Mouse (Mus musculus) heart, embryonic 13.5 days (tissue): ENCODE results near the gene Ank3. TPM values are rescaled to one million over a fixed set of nuclear protein-coding genes. Genes with fewer than 3 reads are reported as not detected.

Source experiments
- ATAC-seq: fragments of 200-750 bp; cut with Nextera tagmentation; 2 replicates; pipeline ENCODE4 v1.8.0; 2017; ENCODE audit warnings: moderate TSS enrichment; ENCODE audit not compliant: insufficient number of reproducible peaks, low FRiP score, low TSS enrichment; ENCODE audit errors: extremely low read depth
- H3K27ac ChIP-seq: fragments of 300-500 bp; sonication (generic); replicated peaks from 2 replicates; pipeline ENCODE4 v1.5.1; 2015; ENCODE audit warnings: moderate library complexity, mild to moderate bottlenecking, inconsistent platforms
- H3K27me3 ChIP-seq: fragments of 300-500 bp; sonication (generic); replicated peaks from 2 replicates; pipeline ENCODE4 v1.6.1; 2015; ENCODE audit warnings: mild to moderate bottlenecking, inconsistent platforms
- H3K36me3 ChIP-seq: fragments of 300-500 bp; sonication (generic); 2 replicates; pipeline ENCODE4 v1.6.1; 2015; ENCODE audit warnings: mild to moderate bottlenecking, inconsistent platforms
- H3K4me1 ChIP-seq: fragments of 300-500 bp; sonication (generic); 2 replicates; pipeline ENCODE4 v1.6.1; 2015; ENCODE audit warnings: inconsistent platforms
- H3K4me2 ChIP-seq: fragments of 300-500 bp; sonication (generic); 2 replicates; pipeline ENCODE4 v1.6.1; 2015; ENCODE audit warnings: inconsistent platforms, mild to moderate bottlenecking, moderate library complexity
- H3K4me3 ChIP-seq: fragments of 300-500 bp; sonication (generic); 2 replicates; pipeline ENCODE4 v1.5.1; 2015; ENCODE audit warnings: moderate library complexity, mild to moderate bottlenecking, inconsistent platforms
- H3K9ac ChIP-seq: fragments of 300-500 bp; sonication (generic); 2 replicates; pipeline ENCODE4 v1.6.1; 2015; ENCODE audit warnings: inconsistent platforms, mild to moderate bottlenecking, moderate library complexity
- H3K9me3 ChIP-seq: fragments of 300-500 bp; sonication (generic); 2 replicates; pipeline ENCODE4 v1.6.1; 2016; ENCODE audit warnings: inconsistent platforms
- WGBS: fragments of 180-500 bp; shearing (Covaris S2); methylation state at CpG from one replicate; pipeline ENCODE4 v1.1.7; 2015; ENCODE audit warnings: mixed read lengths; 5-methylcytosine and 5-hydroxymethylcytosine counted together
- polyA plus RNA-seq: library from polyadenylated mRNA; unstranded; fragments of >200 nt; fragmentation: Nextera tagmentation; extraction: Ambion mirVana; gene quantifications from 2 replicates; pipeline ENCODE4 v1.2.1, GENCODE M21; 2015

Gene Ank3
- polyA plus RNA-seq, 1 experiment from 2014 or later = 30.8 TPM

DNA sequence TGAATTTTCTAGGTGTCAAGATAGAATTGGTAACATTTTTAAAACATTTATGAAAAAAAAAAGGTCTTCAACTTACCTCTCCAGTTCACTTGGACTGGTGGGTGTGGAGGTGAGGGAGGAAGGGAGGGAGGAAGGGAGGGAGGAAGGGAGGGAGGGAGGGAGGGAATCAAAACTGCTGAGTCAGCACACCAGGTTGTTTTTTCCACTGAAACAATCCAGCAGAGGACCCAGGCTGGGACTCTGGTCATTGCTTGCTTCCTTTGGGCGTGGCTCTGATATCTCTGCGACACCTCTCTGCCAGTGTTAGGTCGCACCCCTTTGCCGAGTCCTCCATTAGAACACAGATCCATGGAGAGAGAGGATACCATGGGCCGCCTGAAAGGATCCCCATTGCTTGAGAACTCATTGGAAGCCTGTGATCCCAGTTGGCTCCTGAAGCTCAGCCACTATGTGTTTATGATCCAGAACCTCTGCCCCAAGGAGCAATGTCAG is 246.8 kb downstream of the Ank3 start:
- WGBS = 66% methylated on average over 5 of the region's 5 CpGs
- H3K27ac ChIP-seq = peak overlapping the region; percentile 51

DNA sequence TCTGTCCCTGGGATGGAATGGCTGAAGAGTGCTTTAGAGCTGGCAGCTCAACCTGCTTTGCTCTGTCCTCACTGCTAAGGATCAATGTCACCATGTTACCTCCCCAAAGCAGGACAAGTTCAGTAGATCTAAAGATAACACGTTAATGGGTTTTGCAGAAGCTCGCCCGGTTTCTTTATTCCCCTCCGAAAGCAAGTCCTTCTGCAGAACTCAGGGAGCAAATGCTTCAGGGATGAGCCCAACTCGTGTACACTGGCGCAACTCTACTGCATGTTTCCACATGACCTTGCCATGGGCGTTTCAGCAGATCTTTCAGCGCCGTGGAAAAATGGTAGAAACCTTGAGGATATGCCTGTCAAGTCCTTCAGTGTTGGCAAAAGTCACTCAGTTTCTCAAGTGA is 247.4 kb downstream of the Ank3 start:
- Histone ChIP-seq H3K9me3 (no peaks in the 10 kb centered on the region), H3K4me3 (no peak overlapping the region), H3K36me3 (no peaks in the 10 kb centered on the region), H3K9ac (no peak overlapping the region), H3K27me3 (no peaks in the 10 kb centered on the region), H3K27ac (peak overlapping the region; percentile 51), H3K4me2 (no peak overlapping the region), H3K4me1 (peaks cover 46% of the 10 kb centered on the region)
- 82% methylated on average over 9 of the region's 9 CpGs for WGBS
- no peak for ATAC-seq

More for the DNA sequence above, 246.8 kb downstream of the Ank3 start:
- Histone ChIP-seq H3K36me3 (no peaks in the 10 kb centered on the region), H3K9me3 (no peaks in the 10 kb centered on the region), H3K9ac (no peak overlapping the region), H3K4me2 (peak overlapping the region; percentile 11; the same call in 1 of the 2 replicates), H3K4me3 (no peak overlapping the region), H3K27me3 (no peaks in the 10 kb centered on the region), H3K4me1 (peaks cover 40% of the 10 kb centered on the region)
- ATAC-seq = no peak

DNA sequence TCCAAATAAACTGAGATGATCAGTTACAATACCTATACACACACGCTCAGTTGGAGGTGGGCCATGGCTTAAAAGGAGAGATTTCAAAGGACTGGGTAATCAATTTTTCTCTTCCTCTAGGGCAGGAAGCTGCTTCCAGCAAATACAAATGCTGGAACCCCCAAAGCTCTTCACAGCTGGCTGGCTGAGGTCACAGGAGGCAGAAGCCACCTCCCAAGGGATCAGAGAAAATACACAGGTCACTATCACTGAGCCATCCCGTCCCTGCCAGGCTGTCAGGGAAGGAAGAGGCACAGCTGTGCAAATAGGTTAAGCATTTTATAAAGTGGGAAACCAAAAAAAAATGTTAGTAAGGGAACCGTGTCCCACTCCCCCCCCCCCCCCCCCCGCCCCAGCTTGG is 251.5 kb downstream of the Ank3 start:
- Histone ChIP-seq H3K4me3 (no peak overlapping the region), H3K4me1 (peaks cover 59% of the 10 kb centered on the region), H3K4me2 (no peak overlapping the region), H3K9me3 (no peaks in the 10 kb centered on the region), H3K9ac (no peak overlapping the region), H3K27ac (no peak overlapping the region), H3K36me3 (no peaks in the 10 kb centered on the region), H3K27me3 (no peaks in the 10 kb centered on the region)
- ATAC-seq = no peak
- 47% methylated on average over 4 of the region's 4 CpGs for WGBS

GRCm38 (mm10) chr10:69652660-69653059 is 254.1 kb downstream of the Ank3 start:
- no peak overlapping the region for H3K4me3 ChIP-seq
- no peaks in the 10 kb centered on the region for H3K36me3 ChIP-seq
- ATAC-seq = no peak
- H3K4me1 ChIP-seq = peaks cover 49% of the 10 kb centered on the region
- H3K4me2 ChIP-seq = peak overlapping the region; percentile 38
- H3K9me3 ChIP-seq = no peaks in the 10 kb centered on the region
- H3K9ac ChIP-seq = peak overlapping the region; percentile 47
- H3K27ac ChIP-seq = peak overlapping the region; percentile 62
- 33% methylated on average over 5 of the region's 5 CpGs for WGBS
- H3K27me3 ChIP-seq = no peaks in the 10 kb centered on the region

DNA sequence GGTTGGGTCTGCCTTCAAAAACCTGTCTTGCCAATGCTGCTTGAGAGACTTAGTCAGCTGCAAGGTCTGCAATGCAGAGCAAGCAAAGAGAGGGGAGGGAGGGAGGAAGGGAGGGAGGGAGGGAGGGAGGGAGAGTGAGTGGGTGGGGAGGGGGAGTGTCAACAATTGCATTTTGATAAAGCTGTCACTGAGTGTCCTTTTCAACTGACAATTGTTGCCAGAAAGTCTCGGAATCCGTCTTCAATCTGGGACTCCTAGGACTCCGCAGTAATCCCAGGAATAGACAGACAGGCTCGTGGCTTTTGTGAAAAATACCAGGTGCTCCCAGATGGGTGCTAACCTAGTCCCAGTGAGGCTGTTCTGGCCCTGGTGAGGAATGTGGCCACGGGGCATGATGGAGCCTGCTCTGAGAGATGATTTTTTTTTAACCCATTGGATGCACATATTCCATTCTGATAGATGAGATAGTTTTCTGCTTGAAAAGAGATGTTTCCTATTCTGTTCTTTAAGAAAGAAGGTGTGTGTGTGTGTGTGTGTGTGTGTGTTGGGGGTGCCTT is 254.6 kb downstream of the Ank3 start:
- H3K27me3 ChIP-seq = no peaks in the 10 kb centered on the region
- H3K4me2 ChIP-seq = peak overlapping the region; percentile 38
- H3K9me3 ChIP-seq = no peaks in the 10 kb centered on the region
- 3% methylated on average over 5 of the region's 5 CpGs for WGBS
- peak overlapping the region; percentile 62 for H3K27ac ChIP-seq
- no peaks in the 10 kb centered on the region for H3K36me3 ChIP-seq
- no peak for ATAC-seq
- H3K4me3 ChIP-seq = no peak overlapping the region
- peaks cover 49% of the 10 kb centered on the region for H3K4me1 ChIP-seq
- peak overlapping the region; percentile 47; the same call in 1 of the 2 replicates for H3K9ac ChIP-seq

- Histone ChIP-seq H3K27me3 (no peaks in the 10 kb centered on the region), H3K4me2 (no peak overlapping the region), H3K9me3 (no peaks in the 10 kb centered on the region), H3K9ac (0 out of 2 replicates have a peak overlapping the region, but pooled peaks have one; percentile 30), H3K4me3 (no peak overlapping the region), H3K27ac (peak overlapping the region; percentile 51; the same call in 1 of the 2 replicates), H3K36me3 (no peaks in the 10 kb centered on the region), H3K4me1 (peaks cover 49% of the 10 kb centered on the region)
- ATAC-seq = no peak
- 92% methylated on average over 2 of the region's 2 CpGs for WGBS
Measured at GRCm38 (mm10) chr10:69654176-69654575, 255.6 kb downstream of the Ank3 start.

- 13% methylated on average over 13 of the region's 13 CpGs for WGBS
- Histone ChIP-seq H3K4me1 (peaks cover 49% of the 10 kb centered on the region), H3K27ac (no peak overlapping the region), H3K36me3 (no peaks in the 10 kb centered on the region), H3K9ac (no peak overlapping the region; the same call in 1 of the 2 replicates), H3K27me3 (no peaks in the 10 kb centered on the region), H3K9me3 (no peaks in the 10 kb centered on the region), H3K4me3 (no peak overlapping the region), H3K4me2 (peak overlapping the region; percentile 26)
- ATAC-seq = no peak
Measured at GRCm38 (mm10) chr10:69654866-69655633, 256.5 kb downstream of the Ank3 start.

DNA sequence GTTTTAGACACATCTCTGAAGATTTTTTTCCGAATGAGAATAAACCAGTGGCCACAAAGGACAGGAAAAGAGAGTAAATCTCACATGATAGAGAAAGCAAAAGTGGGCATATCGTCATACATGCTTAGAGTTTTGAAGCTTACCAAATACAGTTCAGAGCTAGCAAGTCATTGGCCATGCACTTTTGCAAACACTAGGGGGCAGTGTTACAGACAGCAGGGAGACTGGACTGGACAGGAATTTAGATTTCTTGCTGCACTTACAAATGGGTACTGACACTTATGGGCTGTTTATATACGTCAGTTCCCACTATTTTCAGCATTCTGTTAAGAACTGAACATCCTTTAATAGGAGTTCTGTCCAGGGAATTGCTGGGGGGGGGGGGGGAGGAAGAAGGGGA is 257.7 kb downstream of the Ank3 start:
- no peaks in the 10 kb centered on the region for H3K36me3 ChIP-seq
- H3K27me3 ChIP-seq = no peaks in the 10 kb centered on the region
- no peaks in the 10 kb centered on the region for H3K9me3 ChIP-seq
- no peak overlapping the region for H3K27ac ChIP-seq
- 19% methylated on average over 3 of the region's 3 CpGs for whole genome bisulfite sequencing
- H3K9ac ChIP-seq = no peak overlapping the region
- no peak for ATAC-seq
- peaks cover 39% of the 10 kb centered on the region for H3K4me1 ChIP-seq
- no peak overlapping the region for H3K4me2 ChIP-seq
- H3K4me3 ChIP-seq = no peak overlapping the region

GRCm38 (mm10) chr10:69659818-69660217 is 261.2 kb downstream of the Ank3 start:
- Histone ChIP-seq H3K9ac (no peak overlapping the region), H3K27me3 (no peaks in the 10 kb centered on the region), H3K4me3 (no peak overlapping the region), H3K36me3 (no peaks in the 10 kb centered on the region), H3K9me3 (no peaks in the 10 kb centered on the region), H3K4me1 (peaks cover 11% of the 10 kb centered on the region), H3K27ac (no peak overlapping the region), H3K4me2 (no peak overlapping the region)
- ATAC-seq = no peak
- 84% methylated on average over 4 of the region's 4 CpGs for WGBS

GRCm38 (mm10) chr10:69662338-69662737 is 263.8 kb downstream of the Ank3 start:
- no peaks in the 10 kb centered on the region for H3K9me3 ChIP-seq
- H3K27ac ChIP-seq = no peak overlapping the region
- H3K9ac ChIP-seq = no peak overlapping the region
- H3K4me1 ChIP-seq = peaks cover 13% of the 10 kb centered on the region
- H3K4me3 ChIP-seq = no peak overlapping the region
- ATAC-seq = no peak
- WGBS = 5% methylated on average over 7 of the region's 7 CpGs
- H3K36me3 ChIP-seq = no peaks in the 10 kb centered on the region
- no peak overlapping the region for H3K4me2 ChIP-seq
- H3K27me3 ChIP-seq = no peaks in the 10 kb centered on the region

DNA sequence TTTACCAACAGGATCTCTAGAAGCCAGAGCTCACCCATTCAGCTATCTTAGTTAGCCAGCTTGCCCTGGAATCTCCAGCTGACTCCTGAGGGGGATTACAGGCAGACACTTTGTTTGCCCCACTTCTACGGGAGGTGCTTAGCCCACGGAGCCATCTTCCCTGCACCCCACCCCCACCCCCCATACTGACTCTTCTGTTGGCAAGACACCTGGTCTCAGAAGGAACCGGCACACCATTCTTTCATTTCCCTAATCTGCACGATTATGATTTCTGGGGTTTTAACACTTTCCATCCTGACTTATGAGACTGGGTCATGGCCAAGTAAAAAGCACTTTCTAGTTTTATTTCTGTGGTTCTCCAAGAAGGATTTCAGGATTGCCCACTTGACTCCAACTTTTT is 268.9 kb downstream of the Ank3 start:
- WGBS = 73% methylated on average over 4 of the region's 4 CpGs
- ATAC-seq = no peak
- no peaks in the 10 kb centered on the region for H3K27me3 ChIP-seq
- no peak overlapping the region for H3K9ac ChIP-seq
- no peak overlapping the region for H3K4me3 ChIP-seq
- no peaks in the 10 kb centered on the region for H3K9me3 ChIP-seq
- H3K4me1 ChIP-seq = peaks cover 35% of the 10 kb centered on the region
- H3K4me2 ChIP-seq = no peak overlapping the region
- no peaks in the 10 kb centered on the region for H3K36me3 ChIP-seq
- no peak overlapping the region for H3K27ac ChIP-seq
